Mouse (Mus musculus) left cerebral cortex, adult 2 months (tissue): ENCODE results near the gene Impdh1. TPM values are rescaled to one million over a fixed set of nuclear protein-coding genes. Genes with fewer than 3 reads are reported as not detected.

Source experiments
- DNase-seq, 2 experiments: peaks; one replicate each; pipeline ENCODE4 v3.0.0; 2021 to 2022; ENCODE audit warnings: low spot score in 2 of 2, mixed read lengths in 1 of 2; ENCODE audit errors: extremely low spot score in 1 of 2
- H3K27ac ChIP-seq: fragments of 200-600 bp; 2 replicates; pipeline ENCODE4 v1.8.1; 2022
- H3K4me3 ChIP-seq: fragments of 200-600 bp; 2 replicates; pipeline ENCODE4 v1.8.1; 2022
- CTCF ChIP-seq: fragments of 200-600 bp; IDR thresholded peaks from 2 replicates; pipeline ENCODE4 v1.8.1; 2022; ENCODE audit warnings: antibody characterized with exemption, mild to moderate bottlenecking, moderate library complexity
- intact Hi-C: fragments of 180-260 bp; cut with DNase I; formaldehyde crosslinking; loops from one replicate; pipeline ENCODE4 v1.15.1; 2025
- microRNA-seq, 2 experiments: library from miRNA; unstranded; fragments of <30 nt; microRNA quantifications; one replicate each; pipeline ENCODE4 v1.2.0; 2021
- total RNA-seq, 2 experiments: library from RNA; stranded (reverse); gene quantifications; 2 replicates each; pipeline ENCODE4 v1.2.3; 2021

Impdh1 gene
- total RNA-seq, 2 experiments from 2014 or later = 57.1 to 62.7 TPM

DNA sequence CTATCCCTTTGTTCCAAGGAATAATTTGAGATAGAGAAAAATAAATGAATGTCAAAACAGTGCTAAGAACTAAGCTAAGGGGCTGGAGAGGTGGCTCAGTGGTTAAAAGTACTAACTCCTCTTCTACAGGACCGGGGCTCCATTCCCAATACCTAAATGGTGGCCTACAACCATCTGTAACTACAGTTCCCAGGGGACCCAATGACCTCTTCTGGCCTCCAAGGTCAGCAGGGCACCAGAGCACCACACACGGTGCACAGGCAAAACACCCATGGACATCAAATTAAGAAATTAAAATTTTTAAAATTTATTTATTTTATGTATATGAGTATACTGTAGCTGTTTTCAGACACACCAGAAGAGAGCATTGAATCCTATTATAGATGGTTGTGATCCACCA is 55.4 kb downstream of the Impdh1 start:
- DNase-seq = no peak
- no peak overlapping the region for H3K4me3 ChIP-seq
- no peak overlapping the region for H3K27ac ChIP-seq
- TF ChIP-seq CTCF = no peak
- intact Hi-C loops = no loop called here

DNA sequence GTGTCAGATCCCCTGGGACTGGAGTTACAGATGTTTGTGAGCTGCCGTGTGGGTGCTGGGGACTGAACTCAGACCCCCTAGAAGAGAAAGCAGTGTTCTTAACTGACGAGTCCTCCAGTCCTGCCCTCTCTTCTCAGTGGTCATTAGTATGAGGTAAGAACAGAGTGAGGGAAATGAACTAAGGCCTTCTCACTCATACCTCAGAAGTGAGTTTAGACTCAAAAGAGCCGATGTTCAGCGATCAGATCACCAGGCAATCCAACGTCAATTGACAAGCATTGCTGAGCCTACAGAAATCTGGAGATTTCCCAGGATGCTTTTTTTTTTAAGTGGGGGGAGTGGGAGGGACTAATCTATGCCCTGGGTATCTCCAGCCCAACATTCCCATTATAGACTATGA is 59.8 kb downstream of the Impdh1 start:
- no peak for DNase-seq
- intact Hi-C loops = no loop called here
- Histone ChIP-seq H3K27ac (no peak overlapping the region), H3K4me3 (no peak overlapping the region)
- TF ChIP-seq CTCF = no peak

Small RNA genes lying within 50 kb of the gene (microRNA-seq; reads per million reads assigned to microRNA genes)
- 0 reads per million in 2 experiments for gene Gm24303

Other genes starting within 250 kb of the Impdh1 start
- not detected for gene Lep, start 156.1 kb downstream of the Impdh1 start, total RNA-seq
- gene Rbm28, start 51.4 kb downstream of the Impdh1 start, total RNA-seq = 10 to 100 TPM; 51.0 to 52.3 TPM
- gene Prrt4, start 36.8 kb downstream of the Impdh1 start, total RNA-seq = 1 to 10 TPM; 2.5 to 2.9 TPM
- 1 to 10 TPM; 8.0 to 9.1 TPM for gene Hilpda, start 56.1 kb upstream of the Impdh1 start, total RNA-seq
- gene Fam71f2, start 63.2 kb upstream of the Impdh1 start, total RNA-seq = under 1 TPM; 0.38 to 0.72 TPM
- gene Fam71f1, start 102.8 kb upstream of the Impdh1 start, total RNA-seq = not detected
- 10 to 100 TPM; 59.5 to 65.2 TPM for gene Calu, start 131.7 kb upstream of the Impdh1 start, total RNA-seq
- gene Opn1sw, start 172.1 kb upstream of the Impdh1 start, total RNA-seq = under 1 TPM in 1 of 2 experiments, not detected in 1; 0.16 TPM
- gene Ccdc136, start 179.9 kb upstream of the Impdh1 start, total RNA-seq = 100 to 1,000 TPM; 104 to 105 TPM
- 1 to 10 TPM; 1.2 to 1.7 TPM for gene Flnc, start 216.9 kb upstream of the Impdh1 start, total RNA-seq